Mouse (Mus musculus) MEL (cell line): ENCODE measurements at regions not wholly inside any gene's neighbourhood (a gene's known extent, or its start where the extent isn't known, plus 50 kb on each side); places are given as distances from the start of the nearest gene placed in this dataset.

ENCODE experiments used
- DNase-seq: peaks from one replicate; pipeline ENCODE4 v3.0.0; 2011; ENCODE audit warnings: low read depth, low spot score
- H3K27ac ChIP-seq: 2 replicates; pipeline ENCODE4 v1.5.1; 2012; ENCODE audit warnings: low read depth, mild to moderate bottlenecking, control low read depth, low read length, moderate library complexity; ENCODE audit not compliant: control insufficient read depth
- H3K27me3 ChIP-seq, 2 experiments: fragments of 150-350 bp in 1 of 2; sonication (generic) in 1 of 2; 2 replicates each; pipeline ENCODE4 v1.6.1; 2012; ENCODE audit warnings: low read length in 2 of 2, mild to moderate bottlenecking in 2 of 2, improper control_type of control experiment in 1 of 2, moderate library complexity in 1 of 2; ENCODE audit not compliant: insufficient read depth in 2 of 2, control insufficient read depth in 1 of 2
- H3K36me3 ChIP-seq, 2 experiments: 2 replicates each; pipeline ENCODE4 v1.6.1; 2012 to 2014; ENCODE audit warnings: low read length in 2 of 2, improper control_type of control experiment in 1 of 2, inconsistent platforms in 1 of 2, mild to moderate bottlenecking in 1 of 2; ENCODE audit not compliant: insufficient read depth in 2 of 2, control insufficient read depth in 1 of 2
- H3K4me1 ChIP-seq, 2 experiments: fragments of 150-350 bp in 1 of 2; sonication (generic) in 1 of 2; 2 replicates each; pipeline ENCODE4 v1.6.1; 2012; ENCODE audit warnings: low read length in 2 of 2, improper control_type of control experiment in 1 of 2, mild to moderate bottlenecking in 1 of 2; ENCODE audit not compliant: insufficient read depth in 2 of 2, control insufficient read depth in 1 of 2
- H3K4me3 ChIP-seq, 2 experiments: fragments of 150-350 bp in 1 of 2; sonication (generic) in 1 of 2; 2 replicates each; pipeline ENCODE4 v1.5.1; 2012; ENCODE audit warnings: low read depth in 2 of 2, low read length in 2 of 2, mild to moderate bottlenecking in 2 of 2, moderate library complexity in 2 of 2, control low read depth in 1 of 2, improper control_type of control experiment in 1 of 2; ENCODE audit not compliant: control insufficient read depth in 1 of 2, insufficient read depth in 1 of 2
- H3K79me2 ChIP-seq: 2 replicates; pipeline ENCODE4 v1.6.1; 2012; ENCODE audit warnings: mild to moderate bottlenecking, low read length, moderate library complexity; ENCODE audit not compliant: control insufficient read depth, poor library complexity, insufficient read depth
- H3K9ac ChIP-seq: 2 replicates; pipeline ENCODE4 v1.6.1; 2012; ENCODE audit warnings: low read depth, mild to moderate bottlenecking, control low read depth, low read length, moderate library complexity; ENCODE audit not compliant: control insufficient read depth, poor library complexity, severe bottlenecking
- H3K9me3 ChIP-seq: fragments of 150-350 bp; sonication (generic); replicated peaks from 2 replicates; pipeline ENCODE4 v1.6.1; 2012; ENCODE audit warnings: mild to moderate bottlenecking, low read length, improper control_type of control experiment, moderate library complexity; ENCODE audit not compliant: insufficient read depth
- BHLHE40 ChIP-seq: IDR thresholded peaks from 2 replicates; pipeline ENCODE4 v1.6.1; 2012; ENCODE audit warnings: low read depth, mild to moderate bottlenecking, inconsistent platforms, low read length, improper control_type of control experiment, borderline replicate concordance
- CHD1 ChIP-seq: IDR thresholded peaks from 2 replicates; pipeline ENCODE4 v1.6.1; 2012; ENCODE audit warnings: low read depth, mild to moderate bottlenecking, inconsistent platforms, low read length, improper control_type of control experiment
- CHD2 ChIP-seq: IDR thresholded peaks from 2 replicates; pipeline ENCODE4 v1.6.1; 2011; ENCODE audit warnings: low read length, improper control_type of control experiment
- E2F4 ChIP-seq: IDR thresholded peaks from 2 replicates; pipeline ENCODE4 v1.6.1; 2011; ENCODE audit warnings: low read depth, low read length, improper control_type of control experiment, borderline replicate concordance
- EP300 ChIP-seq, 2 experiments: IDR thresholded peaks; 2 replicates each; pipeline ENCODE4 v1.6.1; 2011; ENCODE audit warnings: improper control_type of control experiment in 2 of 2, low read length in 2 of 2, low read depth in 1 of 2, mild to moderate bottlenecking in 1 of 2
- GATA1 ChIP-seq: IDR thresholded peaks from 2 replicates; pipeline ENCODE4 v1.6.1; 2011; ENCODE audit warnings: low read depth, low read length, improper control_type of control experiment
- KAT2A ChIP-seq: conservative IDR thresholded peaks from 2 replicates; pipeline ENCODE4 v1.6.1; 2012; ENCODE audit warnings: low read depth, low read length, improper control_type of control experiment, inconsistent platforms
- MAFK ChIP-seq: IDR thresholded peaks from 2 replicates; pipeline ENCODE4 v1.6.1; 2011; ENCODE audit warnings: low read depth, mild to moderate bottlenecking, low read length, improper control_type of control experiment, borderline replicate concordance
- MAZ ChIP-seq: IDR thresholded peaks from 2 replicates; pipeline ENCODE4 v1.6.1; 2012; ENCODE audit warnings: low read depth, mild to moderate bottlenecking, inconsistent platforms, low read length, improper control_type of control experiment
- MXI1 ChIP-seq: IDR thresholded peaks from 2 replicates; pipeline ENCODE4 v1.6.1; 2011; ENCODE audit warnings: mild to moderate bottlenecking, low read depth, low read length, improper control_type of control experiment
- NRF1 ChIP-seq: IDR thresholded peaks from 2 replicates; pipeline ENCODE4 v1.6.1; 2014; ENCODE audit warnings: low read depth, mild to moderate bottlenecking, inconsistent platforms, low read length, improper control_type of control experiment, moderate library complexity; ENCODE audit not compliant: poor library complexity, insufficient read depth, severe bottlenecking
- POLR2AphosphoS2 ChIP-seq: IDR thresholded peaks from 2 replicates; pipeline ENCODE4 v1.6.1; 2011; ENCODE audit warnings: low read length, improper control_type of control experiment
- POLR2AphosphoS5 ChIP-seq: IDR thresholded peaks from 2 replicates; pipeline ENCODE4 v1.6.1; 2012; ENCODE audit warnings: low read depth, borderline replicate concordance, mild to moderate bottlenecking, inconsistent platforms, low read length, moderate library complexity, mixed read lengths
- RAD21 ChIP-seq: IDR thresholded peaks from 2 replicates; pipeline ENCODE4 v1.6.1; 2011; ENCODE audit warnings: mild to moderate bottlenecking, low read depth, low read length, improper control_type of control experiment
- RCOR1 ChIP-seq: IDR thresholded peaks from 2 replicates; pipeline ENCODE4 v1.6.1; 2012; ENCODE audit warnings: low read depth, mild to moderate bottlenecking, inconsistent platforms, low read length, improper control_type of control experiment
- SIN3A ChIP-seq: IDR thresholded peaks from 2 replicates; pipeline ENCODE4 v1.6.1; 2012; ENCODE audit warnings: low read length, improper control_type of control experiment, inconsistent platforms
- TBP ChIP-seq: IDR thresholded peaks from 2 replicates; pipeline ENCODE4 v1.8.0; 2011; ENCODE audit warnings: low read depth, low read length, improper control_type of control experiment
- ZC3H11A ChIP-seq: IDR thresholded peaks from 2 replicates; pipeline ENCODE4 v1.6.1; 2012; ENCODE audit warnings: low read depth, mild to moderate bottlenecking, inconsistent platforms, low read length, improper control_type of control experiment
- ZKSCAN1 ChIP-seq: IDR thresholded peaks from 2 replicates; pipeline ENCODE4 v1.6.1; 2012; ENCODE audit warnings: low read depth, mild to moderate bottlenecking, inconsistent platforms, low read length, improper control_type of control experiment, moderate library complexity
- ZMIZ1 ChIP-seq: IDR thresholded peaks from 2 replicates; pipeline ENCODE4 v1.6.1; 2012; ENCODE audit warnings: low read depth, mild to moderate bottlenecking, inconsistent platforms, low read length, improper control_type of control experiment, moderate library complexity
- ZNF384 ChIP-seq: IDR thresholded peaks from 2 replicates; pipeline ENCODE4 v1.6.1; 2012; ENCODE audit warnings: low read depth, mild to moderate bottlenecking, inconsistent platforms, low read length, improper control_type of control experiment

DNA sequence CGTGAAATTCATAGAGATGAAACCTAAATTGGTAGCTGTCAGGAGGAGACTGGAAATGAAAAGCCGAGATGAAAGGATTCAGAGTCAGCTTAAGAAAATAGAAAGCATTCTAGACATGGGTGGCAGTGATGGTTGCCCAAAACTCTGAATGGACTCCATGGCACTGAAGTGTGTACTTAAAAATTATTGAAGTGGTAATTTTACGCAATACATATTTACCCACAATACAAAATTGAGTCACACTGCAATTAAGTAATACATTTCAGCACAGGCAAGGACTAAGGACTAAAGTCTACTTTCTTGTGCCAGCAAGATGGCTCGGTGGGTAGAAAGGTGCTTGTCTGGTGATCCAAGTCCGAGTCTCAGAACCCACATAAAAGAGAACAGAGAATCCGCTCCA is 120.4 kb upstream of the Cadm1 start:
- Histone ChIP-seq H3K4me3 (no peak overlapping the region), H3K36me3 (no peaks in the 10 kb centered on the region), H3K4me1 (no peaks in the 10 kb centered on the region)

DNA sequence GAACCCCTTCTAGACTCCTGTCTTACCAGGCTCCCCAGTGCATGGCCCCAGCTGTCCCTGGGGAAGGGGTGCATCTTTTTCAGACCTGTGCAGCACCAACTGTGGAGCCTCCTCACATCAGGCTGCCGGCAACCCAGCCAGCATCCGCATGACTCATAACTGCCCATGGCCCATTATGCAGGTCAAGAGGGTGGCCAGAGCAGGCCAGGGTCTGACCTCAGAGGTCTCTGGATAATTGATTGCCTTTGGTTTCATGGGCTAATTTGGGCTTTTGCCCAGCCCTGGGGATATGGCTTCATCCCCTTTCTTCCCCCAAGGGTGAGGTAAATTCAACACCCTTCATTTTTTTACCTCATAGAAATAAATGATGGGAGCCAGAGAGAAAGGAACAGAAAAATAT is 117.2 kb upstream of the Cadm1 start:
- Histone ChIP-seq H3K9me3 (no peaks in the 10 kb centered on the region), H3K27me3 (peaks cover 0 to 7% of the 10 kb centered on the region in 2 experiments; a peak in 2 of 4 replicates), H3K36me3 (no peaks in the 10 kb centered on the region), H3K27ac (no peak overlapping the region), H3K4me3 (no peak overlapping the region), H3K4me1 (no peaks in the 10 kb centered on the region), H3K9ac (no peak overlapping the region), H3K79me2 (no peaks in the 10 kb centered on the region)
- DNase-seq = no peak
- TF ChIP-seq ZNF384 = no peak
- TF ChIP-seq CHD2 = no peak
- TF ChIP-seq POLR2AphosphoS5 = no peak

More for the DNA sequence above, 120.4 kb upstream of the Cadm1 start:
- TF ChIP-seq MAFK (no peak), ZMIZ1 (no peak), MXI1 (no peak), NRF1 (no peak), CHD2 (no peak), TBP (no peak), ZC3H11A (no peak), CHD1 (no peak), GATA1 (no peak), ZNF384 (no peak)
- H3K79me2 ChIP-seq = no peaks in the 10 kb centered on the region
- no peak overlapping the region for H3K9ac ChIP-seq
- H3K9me3 ChIP-seq = no peaks in the 10 kb centered on the region
- H3K27ac ChIP-seq = no peak overlapping the region
- peaks cover 0 to 2% of the 10 kb centered on the region in 2 experiments; a peak in 1 of 4 replicates for H3K27me3 ChIP-seq
- no peak for DNase-seq

- no peak for DNase-seq
- peaks cover 0 to 7% of the 10 kb centered on the region in 2 experiments; a peak in 2 of 4 replicates for H3K27me3 ChIP-seq
- no peaks in the 10 kb centered on the region for H3K9me3 ChIP-seq
- no peak for TF ChIP-seq KAT2A
- TF ChIP-seq CHD1 = no peak
- no peak for TF ChIP-seq POLR2AphosphoS5
- TF ChIP-seq E2F4 = no peak
- no peak for TF ChIP-seq ZC3H11A
- TF ChIP-seq BHLHE40 = no peak
- no peak for TF ChIP-seq ZMIZ1
- no peak for TF ChIP-seq RAD21
- no peak for TF ChIP-seq POLR2AphosphoS2
- TF ChIP-seq MAZ = no peak
- no peak for TF ChIP-seq SIN3A
- no peak for TF ChIP-seq EP300 (IDR thresholded peaks at IDR 0.05; ENCODE audit: low read depth in 1 of 2, low read length in 2 of 2)
- no peak for TF ChIP-seq RCOR1
- TF ChIP-seq ZKSCAN1 = no peak
- TF ChIP-seq, all 39 proteins: peak for 0
- Histone ChIP-seq H3K36me3 (no peaks in the 10 kb centered on the region), H3K9ac (no peak overlapping the region), H3K27ac (no peak overlapping the region), H3K4me3 (no peak overlapping the region), H3K4me1 (no peaks in the 10 kb centered on the region), H3K79me2 (no peaks in the 10 kb centered on the region)
These were observed 115.5 kb upstream of the Cadm1 start for GRCm38 (mm10) chr9:47414350-47414988.
